Mouse (Mus musculus) C3H10T1/2 (cell line): Measurements from ENCODE around the gene Vmn2r74. TPM values are rescaled to one million over a fixed set of nuclear protein-coding genes. Genes with fewer than 3 reads are reported as not detected.

Experiments used
- polyA plus RNA-seq, 2 experiments: library from polyadenylated mRNA; unstranded; fragments of >200 nt; fragmentation: generic; extraction: Trizol; gene quantifications; one replicate each; pipeline ENCODE4 v1.2.1; 2012; ENCODE audit warnings: missing spikeins in 2 of 2

The Vmn2r74 gene
- not detected for polyA plus RNA-seq

GRCm38 (mm10) chr7:85961529-85961928, at the start of gene Vmn2r74:
Gene Vmn2r74, minus strand, starts transcription at chr7:85961629.

Other genes starting within 250 kb of the Vmn2r74 start
- gene Vmn2r72, start 206.5 kb downstream of the Vmn2r74 start, polyA plus RNA-seq, result not detected
- gene Vmn2r73, start 85.4 kb downstream of the Vmn2r74 start, polyA plus RNA-seq, result not detected
- not detected for gene Vmn2r75, start 210.1 kb upstream of the Vmn2r74 start, polyA plus RNA-seq